Mouse (Mus musculus) urinary bladder, postnatal 14 days (tissue): ENCODE measurements around the gene Gm20219.

Experiments
- DNase-seq: peaks from one replicate; pipeline ENCODE4 v3.0.0; 2021; ENCODE audit warnings: low spot score

Gm20219 gene

GRCm38 (mm10) chr17:56552781-56553363 is 1.3 kb downstream of the Gm20219 start:
- peak; percentile 62 for DNase-seq

DNA sequence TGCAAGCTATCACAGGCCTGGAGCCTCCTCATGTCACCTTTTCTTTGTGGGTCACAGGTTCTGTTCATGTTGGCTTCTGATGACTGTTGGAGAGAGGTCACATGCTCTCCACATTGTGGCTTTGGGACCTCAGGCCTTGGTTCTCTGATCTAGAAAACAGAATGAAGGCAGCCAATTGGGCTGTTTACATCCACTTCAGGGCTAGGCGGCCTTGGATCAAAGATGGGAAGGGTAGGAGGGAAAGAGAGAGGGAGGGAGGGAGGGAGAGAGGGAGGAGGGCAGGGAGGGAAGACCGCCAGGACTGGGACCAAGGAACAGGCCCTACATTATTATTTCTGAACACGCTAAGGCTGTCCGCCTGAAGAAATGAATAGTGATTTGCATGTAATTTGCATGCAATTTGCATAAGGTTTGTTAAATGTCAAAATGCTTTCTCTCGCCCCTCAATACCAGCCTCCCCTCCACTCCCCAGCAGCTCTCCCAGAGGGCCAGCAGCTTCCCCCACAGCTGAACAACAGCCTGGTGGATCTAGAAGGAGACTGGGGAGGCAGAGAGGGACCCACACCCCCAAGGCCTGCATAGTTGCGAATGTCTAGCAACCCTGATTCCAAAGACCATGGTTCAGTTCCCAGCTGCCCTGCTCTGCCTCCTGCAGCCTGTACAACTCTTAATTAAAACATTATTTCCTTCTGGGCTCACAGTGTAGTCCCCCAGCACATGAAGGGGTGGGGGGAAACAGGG is 2.2 kb downstream of the Gm20219 start:
- no peak for DNase-seq

DNA sequence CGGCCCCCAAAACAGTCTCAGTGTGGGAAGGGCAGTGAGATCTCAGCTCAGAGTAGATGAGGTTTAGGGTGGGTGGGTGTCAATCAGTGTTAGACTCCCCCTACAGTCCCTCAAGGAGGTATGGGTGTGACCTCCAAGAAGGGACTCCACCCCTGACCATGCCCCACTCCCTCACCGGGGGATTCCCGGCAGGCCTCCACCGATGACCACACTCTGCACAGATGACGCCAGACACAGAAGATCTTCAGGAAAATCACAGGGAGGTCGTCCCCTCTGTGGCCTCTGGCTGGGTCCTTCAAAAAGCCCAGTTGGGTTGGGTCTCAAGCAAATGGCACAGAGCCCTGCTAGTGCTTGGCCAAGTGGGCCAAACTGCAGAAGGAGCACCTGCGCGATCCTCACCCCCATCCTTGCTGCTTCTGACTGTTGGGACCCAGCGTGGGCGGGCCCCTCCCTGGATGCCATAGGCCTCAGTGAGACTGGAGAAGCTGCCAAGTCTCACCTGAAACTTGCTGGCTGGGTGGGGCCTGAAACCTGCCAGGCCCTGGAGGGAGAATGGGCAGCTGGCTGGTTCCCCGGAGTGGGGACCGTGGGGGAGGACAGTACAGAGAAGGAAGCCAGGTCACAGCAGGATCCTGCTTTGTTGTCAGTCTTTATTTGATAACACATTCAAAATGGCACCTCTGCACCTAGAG is 3.3 kb downstream of the Gm20219 start:
- DNase-seq = no peak

GRCm38 (mm10) chr17:56548605-56549105 is 5.5 kb downstream of the Gm20219 start:
- DNase-seq = no peak

- no peak for DNase-seq
Measured at GRCm38 (mm10) chr17:56547846-56548604, 6.2 kb downstream of the Gm20219 start.

DNA sequence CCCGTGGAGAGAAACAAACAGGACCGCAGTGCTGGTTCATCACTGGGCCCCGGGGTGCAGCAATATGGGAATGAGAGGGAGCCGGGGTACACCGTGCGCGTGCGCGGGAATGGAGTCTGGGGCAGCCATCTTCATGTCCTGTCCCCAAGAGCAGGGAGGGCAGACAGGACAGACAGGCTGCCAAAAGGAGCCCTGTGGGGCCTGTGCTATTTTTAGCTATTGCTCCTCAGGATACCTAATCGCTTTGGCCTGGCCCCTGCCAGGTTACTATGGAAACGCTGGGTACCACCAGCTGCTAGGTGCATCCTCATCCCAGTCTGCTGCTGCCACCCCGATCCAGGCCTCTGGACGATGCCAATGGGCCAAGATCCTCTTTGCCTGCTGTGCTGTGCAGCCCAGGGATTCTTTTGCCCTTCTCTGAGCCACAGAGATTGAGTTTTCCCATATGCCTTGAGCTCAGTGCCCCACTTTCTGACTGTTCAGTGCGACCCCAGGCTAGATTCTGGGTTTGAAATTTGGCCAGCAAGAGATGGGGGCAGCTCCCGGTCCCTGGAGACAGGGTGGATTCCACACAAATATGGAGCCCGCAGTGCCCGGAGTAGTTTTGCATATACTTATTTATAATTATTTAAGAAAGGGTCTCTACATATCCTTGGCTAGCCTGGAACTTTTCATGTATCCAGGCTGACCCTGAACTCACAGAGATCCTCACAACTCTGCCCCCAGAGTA is 6.9 kb downstream of the Gm20219 start:
- no peak for DNase-seq

DNA sequence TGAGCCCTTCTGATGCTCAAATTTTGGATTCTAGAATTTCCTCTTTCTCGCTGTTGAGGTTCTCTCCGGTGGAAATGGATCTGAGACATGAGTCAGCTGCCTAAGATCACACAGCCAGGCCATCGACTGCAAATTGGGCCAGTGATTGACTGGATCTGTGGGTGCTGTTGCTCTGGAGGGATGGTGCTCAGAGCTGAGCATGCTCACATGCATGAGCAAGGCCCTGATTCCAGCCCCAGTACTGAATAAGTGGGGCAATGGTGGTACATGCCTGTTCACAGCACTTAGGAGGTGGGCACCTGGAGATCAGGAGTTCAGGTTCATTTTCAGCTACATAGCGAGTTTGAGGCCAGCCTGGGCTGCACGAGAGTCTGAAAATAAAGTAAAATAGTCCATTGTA is 7.6 kb downstream of the Gm20219 start:
- no peak for DNase-seq

DNA sequence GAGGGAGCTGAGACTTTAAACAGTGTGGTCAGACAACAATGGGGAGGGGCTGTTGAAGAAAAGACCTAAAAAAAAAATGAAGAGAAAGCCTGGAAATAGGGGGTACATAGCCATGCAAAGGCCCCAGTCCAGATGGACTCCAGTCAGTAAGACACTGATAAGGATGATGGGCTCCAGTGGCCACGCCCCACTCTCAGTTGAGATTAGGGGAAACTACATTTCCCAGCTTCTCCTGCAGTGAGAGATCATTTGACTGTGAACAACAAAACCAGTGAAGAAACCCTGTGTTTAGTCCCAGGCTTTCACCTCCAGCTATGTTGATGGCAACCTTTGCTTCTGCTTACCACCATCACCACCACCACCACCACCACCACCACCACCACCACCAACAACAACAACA is 8.2 kb downstream of the Gm20219 start:
- DNase-seq = no peak

- DNase-seq = no peak
Measured at GRCm38 (mm10) chr17:56544699-56545387, 9.3 kb downstream of the Gm20219 start.

DNA sequence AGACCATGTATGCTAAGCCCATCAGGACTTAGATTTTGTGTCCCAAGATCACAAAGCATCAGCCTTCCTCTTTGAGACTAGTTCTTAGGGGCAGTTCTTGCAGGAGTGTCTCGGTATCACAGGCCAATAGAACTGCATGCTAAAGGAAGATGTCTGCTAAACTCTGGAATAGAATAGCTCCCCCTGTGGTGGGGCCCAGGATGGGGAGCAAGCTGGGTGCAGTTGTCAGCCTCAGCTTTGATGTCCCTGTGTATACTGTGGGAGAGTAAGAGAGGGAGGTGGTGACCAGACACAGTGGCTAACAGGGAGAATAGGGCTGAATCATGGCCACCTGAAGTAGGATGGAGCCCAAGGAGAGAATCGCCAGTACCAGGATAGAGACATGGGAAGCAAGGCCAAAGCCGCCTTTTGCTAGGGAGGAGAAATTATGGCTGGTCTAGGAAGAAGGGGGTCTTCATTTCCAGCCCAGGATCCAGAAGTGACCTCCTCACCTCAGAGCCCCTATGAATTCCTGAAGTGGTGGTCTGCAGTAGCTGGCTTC is 10.4 kb downstream of the Gm20219 start:
- DNase-seq = no peak

GRCm38 (mm10) chr17:56542736-56543135 is 11.5 kb downstream of the Gm20219 start:
- no peak for DNase-seq

DNA sequence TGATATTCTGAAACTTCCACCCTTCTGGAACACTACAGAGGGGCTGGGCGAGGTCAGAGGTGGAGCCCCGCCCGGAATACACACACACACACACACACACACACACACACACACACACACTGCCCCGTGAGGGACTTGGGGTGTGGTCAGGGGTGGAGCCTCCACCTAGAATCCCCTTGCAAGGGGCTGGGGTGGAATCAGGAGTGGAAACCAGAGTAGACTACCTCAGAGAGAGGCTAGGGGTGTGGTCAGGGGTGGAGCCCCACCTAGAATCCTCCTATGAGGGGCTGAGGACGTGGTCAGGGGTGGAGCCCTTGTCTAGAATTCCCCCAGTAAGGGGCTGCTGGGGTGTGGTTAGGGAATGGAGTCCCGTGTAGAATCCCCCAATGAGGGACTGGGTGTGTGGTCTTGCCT is 13.6 kb downstream of the Gm20219 start:
- no peak for DNase-seq

GRCm38 (mm10) chr17:56537912-56538311 is 16.3 kb downstream of the Gm20219 start:
- no peak for DNase-seq

- DNase-seq = no peak
Measured at GRCm38 (mm10) chr17:56536874-56537273, 17.3 kb downstream of the Gm20219 start.

GRCm38 (mm10) chr17:56536192-56536591 is 18.0 kb downstream of the Gm20219 start:
- DNase-seq = no peak

GRCm38 (mm10) chr17:56524943-56525342 is 29.2 kb downstream of the Gm20219 start:
- no peak for DNase-seq

GRCm38 (mm10) chr17:56522744-56523143 is 31.4 kb downstream of the Gm20219 start:
- DNase-seq = no peak

DNA sequence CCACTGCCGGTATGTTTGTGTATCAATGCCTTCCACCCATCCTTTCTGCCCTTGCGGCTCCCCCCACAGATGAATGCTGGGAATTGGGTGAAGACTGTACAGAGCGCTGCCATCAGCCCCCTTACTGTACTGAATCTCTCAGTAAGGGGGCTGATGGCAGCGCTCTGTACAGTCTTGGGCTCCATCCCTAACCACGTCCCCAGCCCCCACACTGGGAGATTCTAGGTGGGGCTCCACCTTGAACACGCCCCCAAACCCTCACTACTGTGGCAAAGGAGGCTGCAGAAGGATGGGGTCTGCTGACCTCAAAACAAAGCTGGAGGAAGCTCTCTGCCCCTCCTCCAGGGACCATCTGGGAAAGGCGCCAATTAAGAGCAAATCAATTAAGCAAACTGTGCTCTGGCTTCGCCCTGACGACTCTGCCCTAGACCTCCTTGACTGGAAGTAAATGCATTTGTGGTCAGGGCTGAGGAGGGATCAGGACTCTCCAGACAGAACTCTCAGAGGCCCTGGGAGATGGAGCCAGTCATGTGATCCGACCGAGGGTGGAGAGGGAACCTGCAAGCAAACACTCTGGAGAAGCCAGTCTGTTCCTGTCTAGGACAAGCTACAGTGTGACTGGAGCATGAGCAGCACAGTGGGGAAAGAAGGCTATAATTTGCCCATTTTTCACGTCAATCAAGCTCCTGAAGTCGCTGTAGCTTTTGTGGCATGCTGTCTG is 38.3 kb downstream of the Gm20219 start:
- no peak for DNase-seq

DNA sequence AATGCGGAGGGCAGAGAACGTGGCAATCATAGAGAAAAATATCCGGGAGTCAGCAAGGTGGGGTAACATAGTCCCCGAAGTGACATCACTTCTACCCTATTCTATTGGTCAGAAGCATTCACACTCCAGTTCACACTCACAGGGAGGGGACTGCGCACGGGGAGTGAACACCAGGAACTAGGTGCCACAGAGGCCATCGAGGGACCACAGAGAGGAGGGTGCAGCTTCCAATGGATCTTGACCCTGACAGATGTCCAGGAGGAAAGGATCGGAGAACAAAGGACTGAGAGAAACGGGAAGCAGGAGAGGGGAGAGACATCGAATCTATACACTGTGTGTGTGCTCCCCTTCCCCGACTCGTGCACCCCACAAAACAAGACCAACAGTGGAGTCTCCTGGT is 39.3 kb downstream of the Gm20219 start:
- no peak for DNase-seq

DNA sequence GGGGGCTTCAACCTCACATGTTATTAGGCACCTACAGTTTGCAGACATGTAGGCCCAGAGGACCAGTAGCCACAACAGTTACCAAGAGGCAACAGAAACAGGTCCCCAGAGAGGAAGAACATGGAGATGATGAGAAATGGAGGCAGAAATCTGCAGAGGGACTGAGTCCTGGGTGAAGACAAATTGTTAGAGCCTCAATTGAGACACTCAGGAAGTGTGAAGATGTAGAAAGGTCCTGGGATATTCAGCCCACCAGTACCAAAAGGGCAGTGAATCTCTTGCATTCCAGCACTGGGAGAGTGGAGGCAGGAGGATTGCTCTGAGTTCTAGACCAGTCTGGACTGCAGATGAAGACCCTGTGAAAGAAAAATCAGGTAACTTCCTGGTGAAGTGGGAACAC is 39.9 kb downstream of the Gm20219 start:
- DNase-seq = no peak
